Mouse (Mus musculus) neural tube, embryonic 13.5 days (tissue): ENCODE measurements around the gene Gm20388. TPM values are rescaled to one million over a fixed set of nuclear protein-coding genes. Genes with fewer than 3 reads are reported as not detected.

Experiments used
- ATAC-seq: fragments of 200-750 bp; cut with Nextera tagmentation; 2 replicates; pipeline ENCODE4 v1.8.0; 2017; ENCODE audit warnings: low read depth, mild to moderate bottlenecking, moderate TSS enrichment, moderate library complexity
- H3K27ac ChIP-seq: fragments of 300-500 bp; sonication (generic); replicated peaks from 2 replicates; pipeline ENCODE4 v1.5.1; 2015; ENCODE audit warnings: moderate library complexity, mild to moderate bottlenecking, inconsistent platforms
- H3K27me3 ChIP-seq: fragments of 300-500 bp; sonication (generic); 2 replicates; pipeline ENCODE4 v1.6.1; 2015; ENCODE audit warnings: mild to moderate bottlenecking, inconsistent platforms
- H3K36me3 ChIP-seq: fragments of 300-500 bp; sonication (generic); 2 replicates; pipeline ENCODE4 v1.6.1; 2015; ENCODE audit warnings: mild to moderate bottlenecking, inconsistent platforms
- H3K4me1 ChIP-seq: fragments of 300-500 bp; sonication (generic); replicated peaks from 2 replicates; pipeline ENCODE4 v1.6.1; 2015; ENCODE audit warnings: inconsistent platforms
- H3K4me2 ChIP-seq: fragments of 300-500 bp; sonication (generic); 2 replicates; pipeline ENCODE4 v1.6.1; 2015; ENCODE audit warnings: inconsistent platforms, mild to moderate bottlenecking, moderate library complexity
- H3K4me3 ChIP-seq: fragments of 300-500 bp; sonication (generic); 2 replicates; pipeline ENCODE4 v1.5.1; 2015; ENCODE audit warnings: mild to moderate bottlenecking, inconsistent platforms
- H3K9ac ChIP-seq: fragments of 300-500 bp; sonication (generic); 2 replicates; pipeline ENCODE4 v1.6.1; 2015; ENCODE audit warnings: moderate library complexity, mild to moderate bottlenecking, inconsistent platforms
- H3K9me3 ChIP-seq: fragments of 300-500 bp; sonication (generic); 2 replicates; pipeline ENCODE4 v1.6.1; 2016; ENCODE audit warnings: inconsistent platforms
- WGBS: fragments of 180-500 bp; shearing (Covaris S2); methylation state at CpG from one replicate; pipeline ENCODE4 v1.1.7; 2015; 5-methylcytosine and 5-hydroxymethylcytosine counted together
- polyA plus RNA-seq: library from polyadenylated mRNA; unstranded; fragments of >200 nt; fragmentation: Nextera tagmentation; extraction: Ambion mirVana; gene quantifications from 2 replicates; pipeline ENCODE4 v1.2.1, GENCODE M21; 2015

The Gm20388 gene
- polyA plus RNA-seq, 1 experiment from 2014 or later: 0.27 TPM

DNA sequence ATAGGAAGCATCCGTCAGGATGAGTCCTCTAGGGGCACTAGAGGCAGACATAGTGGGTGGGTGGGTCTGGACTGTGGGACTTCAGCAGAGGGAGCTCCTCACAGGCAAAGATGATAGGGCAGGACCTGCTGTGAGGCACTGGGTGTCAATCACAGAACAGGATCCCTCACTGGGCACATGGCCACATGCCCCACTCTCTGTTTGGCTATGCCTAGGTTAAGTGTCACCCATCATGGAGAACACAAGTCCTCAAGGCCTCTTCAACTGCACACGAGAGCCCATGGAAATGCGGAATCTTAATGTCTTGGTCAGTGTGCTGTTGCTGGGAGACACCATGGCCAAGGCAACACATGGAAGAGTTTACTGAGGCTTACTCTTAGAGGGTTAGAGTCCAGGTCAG is 2617.3 kb downstream of the Gm20388 start:
- H3K36me3 ChIP-seq: no peaks in the 10 kb centered on the region
- no peak overlapping the region for H3K4me2 ChIP-seq
- H3K4me1 ChIP-seq: peaks cover 32% of the 10 kb centered on the region
- no peak overlapping the region for H3K27ac ChIP-seq
- H3K27me3 ChIP-seq: peaks cover 18% of the 10 kb centered on the region; the same call in 1 of the 2 replicates
- H3K9ac ChIP-seq: no peak overlapping the region
- no peak for ATAC-seq
- no peaks in the 10 kb centered on the region for H3K9me3 ChIP-seq
- 97% methylated on average over 3 of the region's 3 CpGs for WGBS
- no peak overlapping the region for H3K4me3 ChIP-seq

DNA sequence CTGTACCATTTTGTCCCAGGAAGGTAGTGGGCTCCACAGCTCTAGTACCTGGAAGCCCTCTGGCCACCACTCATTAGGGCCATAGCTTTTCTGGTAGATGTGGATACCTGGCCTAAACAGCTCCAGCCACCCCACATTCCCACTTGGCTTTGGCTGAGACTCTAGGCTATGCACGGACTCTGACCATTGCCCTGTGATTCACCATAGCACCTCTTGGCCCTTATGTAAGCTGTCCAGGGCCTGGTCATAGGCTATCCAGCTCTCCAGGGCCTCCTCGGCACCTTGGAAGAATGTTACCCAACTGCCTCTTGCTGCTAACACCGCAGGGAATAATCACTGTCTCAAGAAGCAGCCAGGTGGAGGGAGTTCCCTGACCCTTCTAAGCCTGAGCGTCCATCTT is 2618.5 kb downstream of the Gm20388 start:
- ATAC-seq: no peak
- Histone ChIP-seq H3K4me2 (no peak overlapping the region), H3K27me3 (peaks cover 16% of the 10 kb centered on the region; the same call in 1 of the 2 replicates), H3K27ac (no peak overlapping the region), H3K9me3 (no peaks in the 10 kb centered on the region), H3K9ac (no peak overlapping the region), H3K4me1 (peaks cover 20% of the 10 kb centered on the region), H3K36me3 (no peaks in the 10 kb centered on the region), H3K4me3 (no peak overlapping the region)
- 94% methylated on average over 4 of the region's 4 CpGs for WGBS

- no peak overlapping the region for H3K4me2 ChIP-seq
- H3K27me3 ChIP-seq: peaks cover 3% of the 10 kb centered on the region; the same call in 1 of the 2 replicates
- H3K27ac ChIP-seq: no peak overlapping the region
- H3K4me1 ChIP-seq: 0 out of 2 replicates have a peak, but pooled peaks cover 1% of the 10 kb centered on the region
- ATAC-seq: no peak
- H3K9me3 ChIP-seq: no peaks in the 10 kb centered on the region
- no peak overlapping the region for H3K4me3 ChIP-seq
- WGBS: 89% methylated on average over 8 of the region's 8 CpGs
- no peaks in the 10 kb centered on the region for H3K36me3 ChIP-seq
- H3K9ac ChIP-seq: no peak overlapping the region
Measured at GRCm38 (mm10) chr8:122531312-122531711, 2620.7 kb downstream of the Gm20388 start.

GRCm38 (mm10) chr8:122537033-122537432 is 2626.4 kb downstream of the Gm20388 start:
- 0 out of 2 replicates have a peak, but pooled peaks cover 3% of the 10 kb centered on the region for H3K4me1 ChIP-seq
- H3K27me3 ChIP-seq: no peaks in the 10 kb centered on the region
- no peak for ATAC-seq
- no peaks in the 10 kb centered on the region for H3K9me3 ChIP-seq
- no peak overlapping the region for H3K4me3 ChIP-seq
- no peak overlapping the region for H3K4me2 ChIP-seq
- H3K9ac ChIP-seq: no peak overlapping the region
- H3K36me3 ChIP-seq: no peaks in the 10 kb centered on the region
- WGBS: 53% methylated on average over 6 of the region's 6 CpGs
- no peak overlapping the region for H3K27ac ChIP-seq

GRCm38 (mm10) chr8:122537812-122538211 is 2627.2 kb downstream of the Gm20388 start:
- no peaks in the 10 kb centered on the region for H3K27me3 ChIP-seq
- H3K4me1 ChIP-seq: 0 out of 2 replicates have a peak, but pooled peaks cover 3% of the 10 kb centered on the region
- 89% methylated on average over 2 of the region's 2 CpGs for WGBS
- H3K4me2 ChIP-seq: no peak overlapping the region
- no peak overlapping the region for H3K4me3 ChIP-seq
- no peak overlapping the region for H3K27ac ChIP-seq
- H3K9me3 ChIP-seq: no peaks in the 10 kb centered on the region
- no peak for ATAC-seq
- no peaks in the 10 kb centered on the region for H3K36me3 ChIP-seq
- H3K9ac ChIP-seq: no peak overlapping the region

DNA sequence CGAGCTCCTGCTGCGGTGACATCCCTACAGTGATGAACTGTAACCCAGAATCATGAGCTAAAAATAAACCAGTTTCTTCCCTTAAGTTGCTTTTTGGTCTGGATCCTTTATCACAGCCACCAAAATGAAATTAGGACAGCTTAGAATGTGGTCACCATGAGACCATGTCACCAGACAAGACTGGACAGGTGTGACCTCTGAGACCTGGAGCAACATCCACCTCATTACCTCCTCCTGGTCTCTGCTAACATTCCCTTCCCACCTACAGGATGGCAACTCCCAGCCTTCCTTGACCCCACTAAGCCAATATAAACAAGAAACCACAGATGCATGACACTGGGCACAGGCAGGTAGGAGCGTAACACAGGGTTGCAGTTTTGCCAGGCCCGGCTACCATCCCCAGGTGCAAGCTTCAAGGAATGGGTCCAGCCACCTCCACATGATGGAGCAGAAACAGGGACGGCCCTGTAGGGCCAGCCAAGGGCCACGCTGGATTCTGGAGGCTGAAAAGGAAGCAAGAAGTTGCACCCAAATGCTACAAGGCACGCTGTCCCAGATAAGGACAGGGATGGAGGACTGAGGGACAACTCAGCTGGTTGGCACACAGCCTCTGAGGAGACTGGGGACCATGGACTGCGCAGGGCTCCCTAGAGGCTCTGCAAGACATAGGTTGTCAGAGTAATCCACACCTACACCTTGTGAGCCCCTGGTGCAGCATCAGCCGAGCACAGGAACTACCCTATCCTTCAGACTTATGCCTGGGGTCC is 2627.9 kb downstream of the Gm20388 start:
- WGBS: 93% methylated on average over 9 of the region's 9 CpGs
- Histone ChIP-seq H3K27ac (no peak overlapping the region), H3K9me3 (no peaks in the 10 kb centered on the region), H3K4me2 (no peak overlapping the region), H3K4me1 (0 out of 2 replicates have a peak, but pooled peaks cover 3% of the 10 kb centered on the region), H3K4me3 (no peak overlapping the region), H3K27me3 (no peaks in the 10 kb centered on the region), H3K9ac (no peak overlapping the region), H3K36me3 (no peaks in the 10 kb centered on the region)
- ATAC-seq: no peak

- peaks cover 13% of the 10 kb centered on the region for H3K27me3 ChIP-seq
- H3K9me3 ChIP-seq: no peaks in the 10 kb centered on the region
- H3K4me2 ChIP-seq: no peak overlapping the region
- no peak overlapping the region for H3K27ac ChIP-seq
- 87% methylated on average over 8 of the region's 8 CpGs for WGBS
- H3K4me3 ChIP-seq: no peak overlapping the region
- H3K9ac ChIP-seq: no peak overlapping the region
- H3K4me1 ChIP-seq: peaks cover 3% of the 10 kb centered on the region; the same call in 1 of the 2 replicates
- no peak for ATAC-seq
- no peaks in the 10 kb centered on the region for H3K36me3 ChIP-seq
Measured at GRCm38 (mm10) chr8:122544138-122544537, 2633.5 kb downstream of the Gm20388 start.

DNA sequence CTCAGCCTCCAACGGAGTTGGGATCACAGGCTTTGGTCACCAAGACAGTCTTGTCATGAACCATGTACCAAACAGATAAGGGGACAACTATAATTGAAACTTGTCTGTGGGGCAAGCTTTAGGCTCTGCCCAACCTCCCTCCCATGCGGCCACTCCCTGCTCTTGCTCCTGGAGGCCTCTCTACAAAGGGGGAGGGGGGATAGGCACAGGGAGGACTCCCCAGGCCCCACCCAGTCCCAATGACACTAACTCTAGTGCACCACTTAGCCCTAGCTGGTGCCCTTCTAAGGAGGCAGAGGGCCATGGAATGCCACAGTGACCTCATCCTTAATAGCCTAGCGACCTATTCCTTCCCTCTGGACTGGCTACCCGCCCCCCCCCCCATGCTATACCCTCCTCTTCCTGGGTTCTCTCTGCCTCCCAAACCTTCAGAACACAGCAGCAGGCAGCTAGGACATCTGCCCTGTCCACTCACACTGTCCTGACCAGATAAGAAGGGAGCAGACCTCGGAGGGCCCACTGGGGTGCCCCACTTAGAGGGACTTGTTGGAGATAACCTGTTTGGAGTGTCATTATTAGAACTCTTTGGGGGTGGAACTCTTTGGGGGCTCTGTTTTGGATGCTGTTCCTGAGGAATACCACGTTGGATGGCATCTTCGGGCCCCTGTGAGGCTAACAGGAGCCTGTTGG is 2635.6 kb downstream of the Gm20388 start:
- peaks cover 34% of the 10 kb centered on the region for H3K27me3 ChIP-seq
- no peaks in the 10 kb centered on the region for H3K9me3 ChIP-seq
- no peak overlapping the region for H3K4me2 ChIP-seq
- no peak overlapping the region for H3K27ac ChIP-seq
- no peak for ATAC-seq
- no peak overlapping the region for H3K4me3 ChIP-seq
- WGBS: 92% methylated on average over 6 of the region's 7 CpGs
- H3K4me1 ChIP-seq: peaks cover 17% of the 10 kb centered on the region; the same call in 1 of the 2 replicates
- no peak overlapping the region for H3K9ac ChIP-seq
- no peaks in the 10 kb centered on the region for H3K36me3 ChIP-seq

DNA sequence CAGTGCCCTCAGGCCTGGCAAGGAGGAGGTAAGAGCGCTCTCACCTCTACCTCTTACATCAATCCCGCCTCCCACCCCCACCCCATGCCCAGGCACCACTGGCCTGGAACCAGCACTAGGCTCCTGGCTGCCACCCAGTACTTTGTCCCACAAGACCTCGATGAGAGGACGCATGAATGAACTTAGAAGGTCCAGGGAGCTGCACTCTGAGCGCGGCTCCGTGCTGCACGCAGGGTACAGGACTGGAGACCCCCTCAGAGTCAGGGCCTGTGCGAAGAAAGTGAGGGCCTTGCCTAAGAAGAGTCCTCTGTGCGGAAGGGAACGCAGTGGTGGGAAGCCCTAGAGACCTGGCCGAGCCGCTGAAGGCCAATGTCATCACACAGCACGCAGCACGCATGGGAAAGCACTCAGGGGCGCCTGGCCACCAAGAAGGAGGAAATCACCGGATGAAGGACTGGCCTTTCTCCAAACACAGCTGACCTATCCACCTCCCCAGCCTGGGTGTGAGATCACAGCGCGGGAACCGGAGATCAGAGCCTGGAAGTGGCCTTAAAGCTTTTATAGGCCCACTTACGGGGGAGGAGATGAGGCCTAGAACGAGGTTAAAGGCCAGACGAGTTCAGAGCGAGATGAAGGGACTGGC is 2636.3 kb downstream of the Gm20388 start:
- 60% methylated on average over 24 of the region's 24 CpGs for WGBS
- Histone ChIP-seq H3K9ac (no peak overlapping the region), H3K27ac (no peak overlapping the region), H3K36me3 (no peaks in the 10 kb centered on the region), H3K4me3 (no peak overlapping the region), H3K27me3 (peaks cover 41% of the 10 kb centered on the region), H3K4me1 (peaks cover 18% of the 10 kb centered on the region; the same call in 1 of the 2 replicates), H3K9me3 (no peaks in the 10 kb centered on the region), H3K4me2 (peak overlapping the region; percentile 13; the same call in 1 of the 2 replicates)
- no peak for ATAC-seq

GRCm38 (mm10) chr8:122547815-122548214 is 2637.2 kb downstream of the Gm20388 start:
- no peak overlapping the region for H3K9ac ChIP-seq
- no peak overlapping the region for H3K4me3 ChIP-seq
- ATAC-seq: no peak
- no peak overlapping the region for H3K4me2 ChIP-seq
- WGBS: 31% methylated on average over 5 of the region's 5 CpGs
- peaks cover 18% of the 10 kb centered on the region; the same call in 1 of the 2 replicates for H3K4me1 ChIP-seq
- no peaks in the 10 kb centered on the region for H3K9me3 ChIP-seq
- peaks cover 45% of the 10 kb centered on the region for H3K27me3 ChIP-seq
- no peaks in the 10 kb centered on the region for H3K36me3 ChIP-seq
- H3K27ac ChIP-seq: no peak overlapping the region

DNA sequence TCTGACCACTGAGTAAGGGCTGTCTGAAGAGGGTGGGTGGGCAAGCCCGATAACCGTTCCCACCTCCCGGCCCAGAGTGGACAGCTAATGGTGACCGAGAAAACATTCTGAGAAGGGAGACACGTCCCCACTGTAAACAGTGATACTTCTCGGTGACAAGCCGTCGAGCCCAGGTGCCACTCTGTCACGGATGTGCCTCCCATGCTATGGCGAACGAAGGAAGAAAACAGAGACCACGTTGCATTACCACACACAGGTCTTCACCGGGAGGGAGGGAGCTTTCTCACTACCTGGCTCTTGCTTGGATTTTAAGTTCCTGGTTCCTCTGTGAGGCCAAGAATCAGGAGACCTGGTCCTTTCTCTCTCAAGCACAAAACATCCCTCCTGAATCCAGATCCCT is 2637.7 kb downstream of the Gm20388 start:
- ATAC-seq: no peak
- Histone ChIP-seq H3K4me1 (peaks cover 18% of the 10 kb centered on the region; the same call in 1 of the 2 replicates), H3K36me3 (no peaks in the 10 kb centered on the region), H3K9me3 (no peaks in the 10 kb centered on the region), H3K4me3 (no peak overlapping the region), H3K4me2 (no peak overlapping the region), H3K27ac (no peak overlapping the region), H3K27me3 (peaks cover 45% of the 10 kb centered on the region), H3K9ac (no peak overlapping the region)
- WGBS: 60% methylated on average over 13 of the region's 13 CpGs

DNA sequence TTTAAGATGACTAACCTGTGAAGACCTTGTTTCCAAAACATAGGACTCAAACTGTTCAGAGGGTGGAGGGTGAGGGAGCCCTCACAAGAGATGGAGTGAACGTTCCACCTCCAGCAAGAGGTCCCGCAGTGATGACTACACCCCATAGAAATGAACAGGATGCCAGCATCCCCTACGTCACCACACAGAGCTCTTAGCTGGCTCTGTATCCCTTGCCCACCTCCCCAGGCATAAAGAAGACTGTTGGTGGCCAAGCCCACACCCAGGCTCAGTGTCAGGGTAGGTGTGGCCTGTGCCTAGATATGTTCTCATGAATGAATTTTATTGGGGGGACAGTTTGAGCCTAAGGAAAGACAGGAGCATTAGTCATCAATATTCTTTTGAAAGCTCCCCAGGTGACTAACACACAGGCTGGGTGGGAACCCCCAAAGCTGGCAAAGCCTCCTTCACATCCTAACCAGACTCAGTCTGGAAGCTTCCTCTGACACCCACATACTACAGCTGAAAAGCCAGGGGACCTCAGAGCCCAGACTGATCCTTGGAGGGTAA is 2638.3 kb downstream of the Gm20388 start:
- ATAC-seq: no peak
- H3K9ac ChIP-seq: no peak overlapping the region
- peak overlapping the region; percentile 80 for H3K4me2 ChIP-seq
- H3K27me3 ChIP-seq: peaks cover 45% of the 10 kb centered on the region
- 78% methylated on average over 3 of the region's 3 CpGs for WGBS
- H3K4me3 ChIP-seq: no peak overlapping the region
- H3K4me1 ChIP-seq: peaks cover 18% of the 10 kb centered on the region; the same call in 1 of the 2 replicates
- no peaks in the 10 kb centered on the region for H3K9me3 ChIP-seq
- no peaks in the 10 kb centered on the region for H3K36me3 ChIP-seq
- H3K27ac ChIP-seq: no peak overlapping the region
